Mouse (Mus musculus) hindbrain, postnatal 0 days (tissue): ENCODE data around the gene Dpep2nb. TPM values are rescaled to one million over a fixed set of nuclear protein-coding genes. Genes with fewer than 3 reads are reported as not detected.

ENCODE experiments used
- ATAC-seq: fragments of 200-750 bp; cut with Nextera tagmentation; 2 replicates; pipeline ENCODE4 v1.8.0; 2017; ENCODE audit warnings: mild to moderate bottlenecking, moderate TSS enrichment, moderate library complexity
- DNase-seq: peaks from one replicate; pipeline ENCODE4 v3.0.0-alpha.2; 2015; ENCODE audit warnings: low spot score
- H3K27ac ChIP-seq: fragments of 300-500 bp; sonication (generic); 2 replicates; pipeline ENCODE4 v1.5.1; 2014; ENCODE audit warnings: mild to moderate bottlenecking
- H3K27me3 ChIP-seq: fragments of 300-500 bp; sonication (generic); 2 replicates; pipeline ENCODE4 v1.6.1; 2014; ENCODE audit warnings: low read length, mixed read lengths; ENCODE audit not compliant: insufficient read depth
- H3K36me3 ChIP-seq: fragments of 300-500 bp; sonication (generic); 2 replicates; pipeline ENCODE4 v1.6.1; 2014; ENCODE audit warnings: low read length, mixed read lengths; ENCODE audit not compliant: insufficient read depth
- H3K4me1 ChIP-seq: fragments of 300-500 bp; sonication (generic); 2 replicates; pipeline ENCODE4 v1.6.1; 2014; ENCODE audit warnings: antibody characterized with exemption, low read length, mixed read lengths; ENCODE audit not compliant: insufficient read depth
- H3K4me2 ChIP-seq: fragments of 300-500 bp; sonication (generic); 2 replicates; pipeline ENCODE4 v1.6.1; 2014; ENCODE audit warnings: low read depth, mild to moderate bottlenecking, low read length, moderate library complexity, mixed read lengths
- H3K4me3 ChIP-seq: fragments of 300-500 bp; sonication (generic); 2 replicates; pipeline ENCODE4 v1.5.1; 2014; ENCODE audit warnings: low read length
- H3K9ac ChIP-seq: fragments of 300-500 bp; sonication (generic); replicated peaks from 2 replicates; pipeline ENCODE4 v1.6.1; 2014; ENCODE audit warnings: mild to moderate bottlenecking, low read length, moderate library complexity, mixed read lengths
- H3K9me3 ChIP-seq: fragments of 300-500 bp; sonication (generic); 2 replicates; pipeline ENCODE4 v1.6.1; 2016; ENCODE audit warnings: low read length, mixed read lengths
- CTCF ChIP-seq: IDR thresholded peaks from 2 replicates; pipeline ENCODE4 v1.5.1; 2016; ENCODE audit warnings: antibody characterized with exemption, control low read depth, low read depth
- WGBS: fragments of 180-500 bp; shearing (Covaris S2); extraction: QIAGEN DNeasy Blood & Tissue Kit; methylation state at CpG from one replicate; pipeline ENCODE4 v1.1.7; 2014; 5-methylcytosine and 5-hydroxymethylcytosine counted together
- microRNA-seq, 2 experiments: library from miRNA; unstranded; fragments of <30 nt; microRNA quantifications; one replicate each; pipeline ENCODE4; 2016
- polyA plus RNA-seq: library from polyadenylated mRNA; unstranded; fragments of >200 nt; fragmentation: Nextera tagmentation; extraction: Ambion mirVana; gene quantifications from 2 replicates; pipeline ENCODE4 v1.2.1, GENCODE M21; 2015
- total RNA-seq: library from RNA; depleted of rRNA; stranded (reverse); fragments of >200 nt; gene quantifications from 2 replicates; pipeline ENCODE4 v1.2.3, GENCODE M21; 2014; rRNA removed

Dpep2nb gene
- total and polyA plus RNA-seq, 2 experiments from 2014 or later, result not detected

- H3K36me3 ChIP-seq, result no peaks in the 10 kb centered on the region
- 33% methylated on average over 7 of the region's 7 CpGs for WGBS
- H3K4me2 ChIP-seq, result no peak overlapping the region
These were observed 54.6 kb downstream of the Dpep2nb start for GRCm38 (mm10) chr8:105951057-105951659.

GRCm38 (mm10) chr8:105949350-105949749 is 56.4 kb downstream of the Dpep2nb start:
- Histone ChIP-seq H3K9me3 (no peaks in the 10 kb centered on the region), H3K9ac (no peak overlapping the region), H3K4me2 (no peak overlapping the region), H3K4me1 (peaks cover 11% of the 10 kb centered on the region), H3K27me3 (no peaks in the 10 kb centered on the region), H3K27ac (peak overlapping the region; percentile 51; the same call in 1 of the 2 replicates), H3K4me3 (no peak overlapping the region), H3K36me3 (no peaks in the 10 kb centered on the region; the same call in 1 of the 2 replicates)
- ATAC-seq (peak; percentile 31), DNase-seq (peak; percentile 81)
- WGBS, result 37% methylated on average over 10 of the region's 10 CpGs
- TF ChIP-seq CTCF, result no peak

More at GRCm38 (mm10) chr8:105951057-105951659, 54.6 kb downstream of the Dpep2nb start:
- DNase-seq (peak; percentile 78), ATAC-seq (peak; percentile 93)
- no peak overlapping the region for H3K4me3 ChIP-seq
- H3K9me3 ChIP-seq, result no peaks in the 10 kb centered on the region
- H3K4me1 ChIP-seq, result peaks cover 11% of the 10 kb centered on the region
- no peak for TF ChIP-seq CTCF
- H3K27ac ChIP-seq, result peak overlapping the region; percentile 84
- H3K27me3 ChIP-seq, result no peaks in the 10 kb centered on the region
- H3K9ac ChIP-seq, result no peak overlapping the region

Small RNA genes within 50 kb of the gene (microRNA-seq; reads per million reads assigned to microRNA genes)
- gene Mir7074, result 0 reads per million in 2 experiments

Other genes with a start within 250 kb of the Dpep2nb start
- 53.1 and 56.3 TPM in 2 replicates for gene Gfod2, start 247.3 kb downstream of the Dpep2nb start, total RNA-seq
- 53.7 and 53.8 TPM in 2 replicates for gene Gfod2, start 247.3 kb downstream of the Dpep2nb start, polyA plus RNA-seq
- 10.5 and 15.7 TPM in 2 replicates for gene Ranbp10, start 178.6 kb downstream of the Dpep2nb start, total RNA-seq
- 6.3 and 7.2 TPM in 2 replicates for gene Ranbp10, start 178.6 kb downstream of the Dpep2nb start, polyA plus RNA-seq
- gene Tsnaxip1, start 178.2 kb downstream of the Dpep2nb start, total RNA-seq, result 0.36 and 0.37 TPM in 2 replicates
- gene Tsnaxip1, start 178.2 kb downstream of the Dpep2nb start, polyA plus RNA-seq, result 0.64 and 0.71 TPM in 2 replicates
- 40.9 and 45.3 TPM in 2 replicates for gene Cenpt, start 152.7 kb downstream of the Dpep2nb start, total RNA-seq
- 39.9 and 42.8 TPM in 2 replicates for gene Cenpt, start 152.7 kb downstream of the Dpep2nb start, polyA plus RNA-seq
- 86.9 and 112 TPM in 2 replicates for gene Thap11, start 150.8 kb downstream of the Dpep2nb start, total RNA-seq
- 44.9 and 45.6 TPM in 2 replicates for gene Thap11, start 150.8 kb downstream of the Dpep2nb start, polyA plus RNA-seq
- 20.1 and 49.6 TPM in 2 replicates for gene Nutf2, start 145.4 kb downstream of the Dpep2nb start, total RNA-seq
- gene Nutf2, start 145.4 kb downstream of the Dpep2nb start, polyA plus RNA-seq, result 119 and 158 TPM in 2 replicates
- gene Edc4, start 125.1 kb downstream of the Dpep2nb start, total RNA-seq, result 113 and 118 TPM in 2 replicates
- gene Edc4, start 125.1 kb downstream of the Dpep2nb start, polyA plus RNA-seq, result 41.7 and 42.0 TPM in 2 replicates
- 0.75 and 3.3 TPM in 2 replicates for gene Nrn1l, start 112.4 kb downstream of the Dpep2nb start, total RNA-seq
- gene Nrn1l, start 112.4 kb downstream of the Dpep2nb start, polyA plus RNA-seq, result 1.9 and 2.0 TPM in 2 replicates
- gene Pskh1, start 105.5 kb downstream of the Dpep2nb start, total RNA-seq, result 30.0 and 32.3 TPM in 2 replicates
- gene Pskh1, start 105.5 kb downstream of the Dpep2nb start, polyA plus RNA-seq, result 11.3 and 11.5 TPM in 2 replicates
- 1.7 and 5.5 TPM in 2 replicates for gene Ctrl, start 72.1 kb downstream of the Dpep2nb start, total RNA-seq
- gene Ctrl, start 72.1 kb downstream of the Dpep2nb start, polyA plus RNA-seq, result 3.1 and 3.3 TPM in 2 replicates
- gene Psmb10, start 67.5 kb downstream of the Dpep2nb start, total RNA-seq, result 67.3 and 75.1 TPM in 2 replicates
- 115 and 117 TPM in 2 replicates for gene Psmb10, start 67.5 kb downstream of the Dpep2nb start, polyA plus RNA-seq
- gene Lcat, start 62.6 kb downstream of the Dpep2nb start, total RNA-seq, result 24.7 and 26.5 TPM in 2 replicates
- 13.0 and 16.8 TPM in 2 replicates for gene Lcat, start 62.6 kb downstream of the Dpep2nb start, polyA plus RNA-seq
- 22.5 and 25.5 TPM in 2 replicates for gene Slc12a4, start 39.9 kb downstream of the Dpep2nb start, total RNA-seq
- gene Slc12a4, start 39.9 kb downstream of the Dpep2nb start, polyA plus RNA-seq, result 16.3 and 16.9 TPM in 2 replicates
- not detected in 2 replicates for gene Dpep3, start 26.5 kb downstream of the Dpep2nb start, total RNA-seq
- not detected in 2 replicates for gene Dpep3, start 26.5 kb downstream of the Dpep2nb start, polyA plus RNA-seq
- gene Dus2, start 14.6 kb downstream of the Dpep2nb start, total RNA-seq, result 9.3 and 15.4 TPM in 2 replicates
- gene Dus2, start 14.6 kb downstream of the Dpep2nb start, polyA plus RNA-seq, result 20.2 and 22.4 TPM in 2 replicates
- 36.7 and 43.3 TPM in 2 replicates for gene Ddx28, start 5.9 kb upstream of the Dpep2nb start, total RNA-seq
- gene Ddx28, start 5.9 kb upstream of the Dpep2nb start, polyA plus RNA-seq, result 19.7 and 20.2 TPM in 2 replicates
- 14.0 and 24.0 TPM in 2 replicates for gene Nfatc3, start 52.9 kb upstream of the Dpep2nb start, total RNA-seq
- gene Nfatc3, start 52.9 kb upstream of the Dpep2nb start, polyA plus RNA-seq, result 2.8 and 2.9 TPM in 2 replicates
- gene Esrp2, start 131.0 kb upstream of the Dpep2nb start, total RNA-seq, result 0.10 and 0.75 TPM in 2 replicates
- gene Esrp2, start 131.0 kb upstream of the Dpep2nb start, polyA plus RNA-seq, result 0.10 and 0.15 TPM in 2 replicates
- gene Pla2g15, start 144.4 kb upstream of the Dpep2nb start, total RNA-seq, result 14.9 and 18.2 TPM in 2 replicates
- 14.6 and 15.7 TPM in 2 replicates for gene Pla2g15, start 144.4 kb upstream of the Dpep2nb start, polyA plus RNA-seq
- 35.2 and 39.1 TPM in 2 replicates for gene Slc7a6, start 162.9 kb upstream of the Dpep2nb start, total RNA-seq
- gene Slc7a6, start 162.9 kb upstream of the Dpep2nb start, polyA plus RNA-seq, result 49.9 and 53.2 TPM in 2 replicates
- 56.7 and 67.6 TPM in 2 replicates for gene Slc7a6os, start 205.0 kb upstream of the Dpep2nb start, total RNA-seq
- gene Slc7a6os, start 205.0 kb upstream of the Dpep2nb start, polyA plus RNA-seq, result 36.1 and 37.4 TPM in 2 replicates
- gene Prmt7, start 205.0 kb upstream of the Dpep2nb start, total RNA-seq, result 60.1 and 71.3 TPM in 2 replicates
- gene Prmt7, start 205.0 kb upstream of the Dpep2nb start, polyA plus RNA-seq, result 47.2 and 50.9 TPM in 2 replicates